Mouse (Mus musculus) layer of hippocampus, postnatal 14 days (tissue): Measurements from ENCODE around the gene Abhd14b. TPM values are rescaled to one million over a fixed set of nuclear protein-coding genes. Genes with fewer than 3 reads are reported as not detected.

Experiments used
- DNase-seq, 2 experiments: peaks; one replicate each; pipeline ENCODE4 v3.0.0; 2021 to 2022; ENCODE audit warnings: low spot score in 2 of 2, mixed read lengths in 1 of 2
- long read RNA-seq, 2 experiments: library from polyadenylated mRNA; stranded (forward); transcript quantifications; one replicate each; pipeline ENCODE4 v2.0.0; 2021
- total RNA-seq, 2 experiments: library from RNA; stranded (reverse); gene quantifications; 2 replicates each; pipeline ENCODE4 v1.2.3; 2021

The Abhd14b gene
- 10 to 100 TPM in 1 of 2 experiments, 1 to 10 TPM in 1; 9.6 to 12.4 TPM for total RNA-seq
- long read RNA-seq, experiment 1, transcript Abhd14b-201 (4 exons, 1,745 nt): major isoform, 6 of 14 reads
- long read RNA-seq, experiment 1, partial matches to known transcripts: 2 of 14 reads
- long read RNA-seq, experiment 1, other reads (novel, unspliced or antisense): 5 of 14 reads
- long read RNA-seq, experiment 2, transcript Abhd14b-201 (4 exons, 1,745 nt): major isoform, 8 of 14 reads
- long read RNA-seq, experiment 2, partial matches to known transcripts: 2 of 14 reads
- long read RNA-seq, experiment 2, other reads (novel, unspliced or antisense): 0 of 14 reads

- peak; percentile 93 for DNase-seq
Measured at GRCm38 (mm10) chr9:106447348-106447747, at the start of gene Abhd14b, which contains the start of gene Abhd14a. Gene Abhd14b, plus strand, starts transcription at chr9:106447459. Gene Abhd14a, minus strand, starts transcription at chr9:106447678.

GRCm38 (mm10) chr9:106397733-106398132, 49.5 kb upstream of the Abhd14b start:
- no peak for DNase-seq

GRCm38 (mm10) chr9:106398667-106399311, 48.5 kb upstream of the Abhd14b start:
- DNase-seq: no peak

DNA sequence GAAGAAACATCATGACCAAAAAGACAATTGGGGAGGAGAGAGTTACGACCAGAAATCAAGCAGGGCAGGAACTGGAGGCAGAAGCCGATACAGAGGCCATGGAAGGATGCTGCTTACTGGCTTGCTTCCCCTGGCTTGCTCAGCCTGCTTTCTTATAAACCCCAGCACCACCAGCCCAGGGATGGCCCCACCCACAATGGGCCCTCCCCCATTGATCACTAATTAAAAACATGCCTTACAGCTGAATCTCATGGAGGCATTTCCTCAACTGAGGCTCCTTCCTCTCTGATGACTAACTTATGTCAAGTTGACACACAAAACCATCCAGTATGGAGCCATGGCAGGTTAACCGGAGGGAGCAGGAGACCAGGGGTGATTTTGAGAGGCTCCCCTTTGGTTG, 47.5 kb upstream of the Abhd14b start:
- no peak for DNase-seq

DNA sequence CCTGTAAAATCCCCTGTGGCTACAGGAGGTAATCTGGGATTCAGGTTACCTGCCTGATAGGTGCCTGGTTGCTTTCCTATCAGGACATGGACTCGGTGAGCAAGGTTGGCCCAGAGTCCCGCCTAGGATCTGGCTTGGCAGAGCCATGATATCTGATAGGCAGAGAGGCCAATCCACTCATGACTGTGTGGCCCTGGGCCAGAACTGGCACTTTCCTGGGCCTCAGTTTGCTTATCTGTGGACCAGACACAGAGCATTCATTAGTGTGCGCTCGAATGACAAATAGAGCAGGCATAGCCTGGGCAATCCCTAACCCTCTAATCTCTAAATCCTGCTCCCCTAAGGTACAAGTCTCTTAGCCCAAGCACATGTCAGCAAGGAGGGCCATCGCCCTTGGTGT, 45.1 kb upstream of the Abhd14b start:
- no peak for DNase-seq

- no peak for DNase-seq
Measured at GRCm38 (mm10) chr9:106402607-106403375, 44.5 kb upstream of the Abhd14b start.

- no peak for DNase-seq
Measured at GRCm38 (mm10) chr9:106405275-106405674, 42.0 kb upstream of the Abhd14b start.

DNA sequence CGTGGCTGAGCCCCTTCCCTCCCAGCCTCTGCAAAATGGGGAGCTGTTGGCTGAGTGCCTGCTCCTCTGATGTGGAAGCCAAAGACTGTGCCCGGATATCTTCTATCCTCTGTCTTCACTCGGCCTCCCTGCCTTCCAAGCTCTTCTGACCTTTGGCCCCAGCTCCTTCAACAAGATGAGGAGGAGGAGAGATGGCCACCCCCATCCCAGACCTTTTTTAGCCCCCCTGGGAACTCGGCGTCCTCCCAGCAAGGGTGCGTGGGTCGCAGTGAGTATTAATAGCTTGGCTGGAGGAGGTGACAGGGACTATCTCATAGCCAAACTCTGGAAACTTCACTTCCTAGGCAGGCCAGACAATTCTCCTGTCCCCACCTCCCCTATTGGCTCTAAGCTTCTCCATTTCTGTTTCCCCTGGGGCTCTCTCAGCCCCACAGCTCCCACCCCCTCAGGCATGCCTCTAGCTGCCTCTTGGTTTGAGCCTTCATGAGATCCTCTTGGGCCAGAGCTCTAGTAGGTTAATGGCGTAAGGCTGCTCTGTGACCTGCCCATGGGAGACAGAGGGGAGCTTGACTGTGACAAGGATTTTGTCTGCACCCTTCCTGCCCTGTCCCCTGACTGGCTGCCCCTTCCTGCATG, 40.7 kb upstream of the Abhd14b start:
- no peak for DNase-seq

- DNase-seq: no peak
Measured at GRCm38 (mm10) chr9:106409096-106409495, 38.2 kb upstream of the Abhd14b start.

DNA sequence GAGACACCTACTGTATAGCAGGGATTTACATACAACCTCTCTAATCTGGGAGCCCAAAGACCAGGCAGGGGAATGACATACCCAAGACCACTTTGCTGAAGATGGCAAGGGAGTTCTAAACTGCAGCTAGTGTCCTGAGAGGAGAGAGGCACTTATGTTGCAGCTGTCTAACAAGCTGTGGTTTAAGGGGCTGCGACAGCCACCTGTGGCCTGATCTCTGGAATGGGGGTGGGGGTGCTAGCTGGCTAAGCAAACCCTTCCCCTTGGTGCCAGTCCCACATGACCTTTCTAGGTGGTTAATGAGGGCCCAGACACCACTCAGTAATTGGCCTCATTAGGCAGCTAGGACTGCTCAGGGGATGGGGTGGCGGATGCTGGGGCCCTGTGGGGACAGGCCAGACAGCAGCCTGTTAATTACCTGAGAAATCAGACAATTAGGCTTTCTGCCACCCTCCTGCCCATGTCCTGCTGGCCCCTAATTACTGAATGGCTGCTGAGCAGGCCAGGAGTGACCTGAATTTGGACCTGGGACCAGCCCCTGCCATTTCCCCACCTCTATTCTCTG, 37.1 kb upstream of the Abhd14b start:
- no peak for DNase-seq

GRCm38 (mm10) chr9:106411091-106411594, 36.1 kb upstream of the Abhd14b start:
- DNase-seq: no peak

GRCm38 (mm10) chr9:106411729-106412128, 35.5 kb upstream of the Abhd14b start:
- no peak for DNase-seq

- DNase-seq: no peak
Measured at GRCm38 (mm10) chr9:106412210-106412609, 35.0 kb upstream of the Abhd14b start.

DNA sequence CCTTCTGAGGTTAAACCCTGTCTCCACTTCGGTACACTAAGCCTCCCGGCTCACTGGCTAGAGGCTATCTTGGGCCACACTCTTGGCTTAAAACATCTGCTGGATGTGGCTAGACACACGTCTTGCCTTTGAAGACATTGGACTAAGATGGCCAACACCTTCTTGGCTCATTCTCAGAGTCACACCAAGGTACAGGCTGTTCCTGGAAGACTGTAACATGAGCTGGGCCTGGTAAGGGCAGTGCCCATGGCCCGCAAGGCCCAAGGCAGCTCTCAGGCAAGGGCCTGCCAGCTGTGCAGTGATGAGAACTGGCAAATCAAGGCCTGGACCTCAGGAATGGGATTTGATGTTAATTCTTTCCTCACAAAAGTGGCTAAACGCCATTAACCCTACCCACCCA, 33.7 kb upstream of the Abhd14b start:
- no peak for DNase-seq

DNA sequence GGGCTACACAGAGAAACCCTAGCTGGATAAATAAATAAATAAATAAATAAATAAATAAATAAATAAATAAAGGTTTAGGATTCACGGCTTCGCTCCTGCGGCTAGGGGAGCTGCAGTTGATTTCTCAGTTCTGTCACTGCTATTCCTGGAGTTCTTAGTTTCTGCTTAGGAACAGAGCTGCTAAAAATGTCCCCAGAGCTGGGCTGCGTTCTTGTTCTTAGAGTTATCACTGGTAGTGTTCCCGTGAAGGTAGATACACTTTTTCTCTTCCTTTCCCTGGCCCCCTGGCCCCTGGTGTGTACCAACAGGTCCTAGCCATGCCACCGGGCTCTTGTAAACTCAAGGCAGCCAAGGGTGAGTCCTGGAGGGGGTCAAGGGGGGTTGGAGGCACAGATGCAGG, 30.4 kb upstream of the Abhd14b start:
- DNase-seq: no peak

- peak; percentile 83 to 87 for DNase-seq
Measured at GRCm38 (mm10) chr9:106417841-106418625, 29.2 kb upstream of the Abhd14b start.

- no peak for DNase-seq
Measured at GRCm38 (mm10) chr9:106420608-106421007, 26.7 kb upstream of the Abhd14b start.

- DNase-seq: no peak
Measured at GRCm38 (mm10) chr9:106421033-106421864, 26.0 kb upstream of the Abhd14b start.

- DNase-seq: peak; percentile 88 to 94
Measured at GRCm38 (mm10) chr9:106421865-106422160, 25.4 kb upstream of the Abhd14b start.
